Mouse (Mus musculus): Measurements from ENCODE around the gene Ier3.
A peak's percentile ranks its signal among the peaks of the same experiment; 100 is the strongest.
"Not testable (repeated sequence)": the region's sequence is repeated elsewhere in the genome, so short reads cannot be mapped to it uniquely, and the experiment has no call there.

The Ier3 gene

DNA sequence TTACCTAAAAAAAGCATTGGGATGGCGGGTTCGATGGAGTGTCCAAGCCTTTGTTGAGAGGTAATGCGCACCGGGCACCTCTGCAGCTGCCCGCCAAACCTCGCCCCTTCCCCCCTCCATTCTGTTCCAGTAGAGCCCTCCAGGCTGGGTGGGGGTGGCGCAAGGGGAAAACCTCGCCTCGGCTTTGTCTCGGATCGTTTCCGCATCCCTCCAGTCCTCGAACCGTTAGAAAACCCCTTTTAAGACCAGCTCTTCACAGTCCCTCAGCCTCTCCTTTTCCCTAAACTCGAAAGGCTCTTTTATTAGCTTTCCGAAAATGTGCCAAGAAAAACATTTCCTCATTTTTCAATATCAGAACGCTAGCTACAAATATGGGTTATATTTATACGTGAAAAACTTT lies 16.0 kb downstream of the Ier3 start:
- DNase-seq: peak; percentile 57 to 59

GRCm38 (mm10) chr17:35838122-35838544 lies 16.6 kb downstream of the Ier3 start, which contains the start of gene Tubb5:
TSS of gene Tubb5 (minus strand) at chr17:35838306.
- DNase-seq: peak; percentile 97 to 98

GRCm38 (mm10) chr17:35838570-35838969 lies 17.1 kb downstream of the Ier3 start:
- no peak for DNase-seq

DNA sequence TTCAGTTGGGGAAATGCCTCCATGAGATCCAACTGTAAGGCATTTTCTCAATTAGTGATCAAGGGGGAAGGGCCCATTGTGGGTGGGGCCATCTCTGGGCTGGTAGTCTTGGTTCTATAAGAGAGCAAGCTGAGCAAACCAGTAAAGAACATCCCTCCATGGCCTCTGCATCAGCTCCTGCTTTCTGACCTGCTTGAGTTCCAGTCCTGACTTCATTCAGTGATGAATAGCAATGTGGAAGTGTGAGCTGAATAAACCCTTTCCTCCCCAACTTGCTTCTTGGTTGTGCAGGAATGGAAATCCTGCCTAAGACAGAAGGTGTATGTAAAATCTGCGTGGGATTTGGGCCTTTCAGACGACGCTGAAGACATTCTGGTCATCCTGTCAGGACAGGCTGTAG lies 17.5 kb downstream of the Ier3 start:
- DNase-seq: not testable (repeated sequence)

- DNase-seq: peak in 1 of 2 experiments; percentile 36
These were observed 19.1 kb downstream of the Ier3 start for GRCm38 (mm10) chr17:35840561-35840960.

DNA sequence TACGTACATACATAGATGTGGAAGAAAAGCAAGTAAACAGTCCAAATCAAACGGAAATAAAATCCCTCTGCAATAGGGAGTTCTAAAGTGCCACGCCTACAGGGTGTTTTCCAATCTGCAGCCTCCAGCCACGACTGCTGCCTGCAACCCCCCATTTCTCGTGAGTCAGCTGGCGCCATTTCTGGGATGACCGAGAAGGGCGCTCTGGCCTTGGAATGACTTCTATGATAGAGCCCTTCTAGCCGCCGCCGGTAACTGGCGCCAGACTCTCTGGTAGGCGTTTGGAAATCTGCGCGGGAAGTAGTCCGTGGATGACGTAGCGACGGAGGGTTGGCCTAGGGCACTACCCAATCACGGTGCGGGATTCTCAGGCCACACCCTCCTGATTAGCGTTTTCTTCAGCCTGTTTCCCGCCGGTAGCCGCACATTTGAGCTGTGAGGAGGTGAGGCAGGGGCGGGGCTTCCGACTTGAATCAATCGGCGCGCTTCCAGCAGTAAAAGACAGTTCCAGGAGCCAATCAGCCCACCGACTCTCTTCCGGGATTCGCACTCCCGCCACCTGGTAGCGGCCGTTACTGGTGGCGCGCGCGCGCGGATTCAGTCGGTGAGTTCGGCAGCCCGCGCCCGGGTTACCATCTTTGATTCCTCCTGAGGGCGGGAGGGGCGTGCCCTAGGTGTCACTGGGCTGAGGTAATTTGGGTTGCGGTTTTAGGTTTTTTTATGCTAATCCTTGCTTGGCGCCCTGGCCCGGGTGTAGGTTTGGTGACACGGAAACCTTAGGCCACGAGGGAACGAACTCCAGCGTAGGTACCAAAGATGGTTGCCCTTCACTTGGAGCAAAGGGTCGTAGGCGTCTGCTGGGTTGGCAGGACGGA lies 19.8 kb downstream of the Ier3 start, which contains the start of gene Mdc1:
Mdc1 (plus strand) TSS at position 440 of the 875 bp plus-strand sequence.
- peak; percentile 99 to 100 for DNase-seq

DNA sequence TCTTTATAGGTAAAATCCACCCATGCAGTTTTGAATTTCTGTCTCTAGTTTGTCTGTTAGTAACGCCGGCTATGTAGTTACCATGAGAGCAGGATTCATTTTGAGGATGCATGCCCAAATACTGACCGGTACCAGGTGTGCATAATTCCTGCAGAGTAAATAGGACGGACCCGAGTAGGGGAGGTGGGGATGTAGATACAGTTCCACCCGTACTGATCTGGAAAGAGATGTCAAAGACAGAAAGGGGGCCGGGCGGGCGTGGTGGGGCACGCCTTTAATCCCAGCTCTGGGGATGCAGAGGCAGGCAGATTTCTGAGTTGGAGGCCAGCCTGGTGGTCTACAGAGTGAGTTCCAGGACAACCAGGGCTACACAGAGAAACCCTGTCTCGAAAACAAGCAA lies 20.5 kb downstream of the Ier3 start:
- DNase-seq: no peak

DNA sequence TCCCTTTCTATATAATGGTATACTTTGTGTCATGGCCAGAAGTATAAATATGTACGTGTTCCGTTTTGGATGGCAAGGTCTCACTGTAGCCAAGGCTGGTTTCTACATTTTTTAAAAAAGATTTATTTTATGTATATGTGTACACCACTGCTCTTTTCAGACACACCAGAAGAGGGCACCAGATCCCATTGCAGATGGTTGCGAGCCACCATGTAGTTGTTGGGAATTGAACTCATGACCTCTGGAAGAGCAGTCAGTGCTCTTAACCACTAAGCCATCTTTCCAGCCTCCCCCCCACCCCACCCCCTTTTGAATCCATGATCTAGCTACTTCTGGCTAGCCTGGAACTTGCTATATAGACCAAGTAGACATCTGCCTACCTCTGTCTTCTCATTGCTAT lies 22.0 kb downstream of the Ier3 start:
- no peak for DNase-seq

GRCm38 (mm10) chr17:35848112-35848511 lies 26.6 kb downstream of the Ier3 start:
- no peak for DNase-seq

GRCm38 (mm10) chr17:35850974-35851373 lies 29.5 kb downstream of the Ier3 start:
- DNase-seq: no peak

GRCm38 (mm10) chr17:35859371-35859770 lies 37.9 kb downstream of the Ier3 start:
- no peak for DNase-seq

- no peak for DNase-seq
These were observed 38.4 kb downstream of the Ier3 start for GRCm38 (mm10) chr17:35859835-35860234.

DNA sequence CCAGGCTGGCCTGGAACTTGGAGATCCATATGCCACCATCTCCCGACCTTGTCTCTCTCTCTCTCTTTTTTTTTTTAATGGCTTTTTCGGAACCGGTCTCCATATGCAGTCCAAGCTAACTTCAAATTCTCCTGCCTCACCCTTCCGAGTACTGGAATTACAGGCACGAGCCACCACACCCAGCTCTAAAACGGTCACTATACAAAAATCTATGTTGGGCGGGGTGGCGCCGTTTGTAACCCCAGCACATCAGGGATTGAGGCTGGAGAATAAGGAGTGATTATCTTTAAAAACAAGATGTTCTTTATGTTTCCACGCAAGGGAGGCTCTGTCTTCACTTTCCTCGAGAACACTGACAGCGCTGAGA lies 39.3 kb downstream of the Ier3 start:
- DNase-seq: no peak

DNA sequence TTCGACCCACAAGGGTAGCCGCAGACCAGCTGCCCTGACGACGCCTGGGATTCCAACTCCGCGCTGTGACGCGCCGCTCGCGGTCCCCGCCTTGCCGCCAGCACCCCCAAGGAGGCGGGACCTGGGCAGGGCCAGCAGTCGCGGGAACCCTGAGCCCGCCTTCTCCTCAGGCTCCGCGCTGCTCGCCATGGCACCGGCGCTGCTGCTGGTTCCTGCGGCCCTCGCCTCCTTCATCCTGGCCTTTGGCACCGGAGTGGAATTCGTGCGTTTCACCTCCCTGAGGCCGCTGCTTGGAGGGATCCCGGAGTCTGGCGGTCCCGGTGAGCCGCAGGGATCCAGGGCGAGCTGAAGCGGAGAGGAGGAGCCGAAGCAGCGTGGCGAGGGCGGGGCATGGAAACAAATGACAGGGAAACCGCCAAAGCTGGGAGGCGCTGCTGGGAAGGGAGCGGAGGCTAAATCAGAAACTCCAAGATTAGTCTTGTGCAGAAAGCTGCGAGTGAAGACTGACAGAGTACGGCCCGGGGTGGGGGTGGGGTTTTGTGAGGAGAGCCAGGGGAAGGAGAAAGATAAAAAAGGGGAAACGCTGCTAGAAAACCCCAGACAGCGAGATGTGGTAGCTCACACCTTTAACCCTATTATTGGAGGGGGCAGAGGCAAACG lies 39.8 kb downstream of the Ier3 start, which contains the start of gene Nrm:
Nrm (plus strand) TSS at position 121 of the 660 bp plus-strand sequence.
- peak; percentile 91 to 94 for DNase-seq

DNA sequence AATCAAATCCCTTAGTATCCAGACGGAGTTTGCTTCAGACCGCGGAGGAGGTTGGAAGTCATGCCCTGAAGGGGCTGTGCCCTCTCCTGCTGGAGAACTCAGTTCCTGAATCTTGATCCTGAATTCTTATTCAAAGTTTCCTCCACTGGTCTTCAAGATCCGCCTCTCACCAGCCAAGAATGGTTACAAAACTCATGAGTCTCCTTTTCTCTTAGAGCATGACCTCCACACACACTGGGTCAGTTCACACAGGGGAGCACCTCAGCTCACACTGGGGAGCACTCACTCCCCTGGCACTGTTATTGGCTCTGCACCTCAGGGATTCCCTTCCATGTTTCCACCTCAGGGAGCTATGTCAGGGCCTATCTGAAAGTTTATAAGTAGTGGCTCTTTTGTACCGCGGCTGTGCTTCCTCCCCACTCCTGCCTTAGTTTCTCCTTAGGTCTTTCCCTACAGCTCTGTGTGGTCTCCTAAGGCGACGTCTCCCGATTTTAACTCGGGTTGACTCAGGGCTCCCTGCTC lies 43.4 kb downstream of the Ier3 start:
- DNase-seq: no peak

- peak; percentile 42 to 44 for DNase-seq
These were observed 44.2 kb downstream of the Ier3 start, which contains the start of gene Ppp1r18 for GRCm38 (mm10) chr17:35865481-35866280. TSS of gene Ppp1r18 (plus strand) at chr17:35865593.

- DNase-seq: peak in 1 of 2 experiments; percentile 54
These were observed 44.9 kb downstream of the Ier3 start for GRCm38 (mm10) chr17:35866281-35866831.

GRCm38 (mm10) chr17:35866911-35867890 lies 45.7 kb downstream of the Ier3 start:
- peak; percentile 40 to 47 for DNase-seq

- no peak for DNase-seq
These were observed 46.8 kb downstream of the Ier3 start for GRCm38 (mm10) chr17:35868165-35868820.

DNA sequence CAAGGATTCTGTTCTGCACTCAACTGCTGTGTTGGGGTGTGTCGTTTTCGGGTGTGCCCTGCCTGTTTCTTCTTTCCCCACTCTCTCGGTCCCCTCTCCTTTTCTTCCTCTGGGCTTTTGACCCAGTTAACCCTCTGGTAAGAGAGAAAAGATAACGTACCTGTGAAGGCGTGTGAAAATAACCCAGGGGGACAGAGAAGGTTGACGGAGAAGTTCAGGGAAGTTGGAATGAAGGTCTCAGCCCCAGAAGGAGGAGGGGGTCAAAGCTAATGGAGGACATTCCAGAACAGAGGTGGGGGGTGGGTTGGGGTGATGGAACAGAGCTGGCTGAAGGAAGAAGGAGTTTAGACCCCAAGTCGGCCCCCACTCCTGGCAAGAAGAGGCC lies 47.5 kb downstream of the Ier3 start:
- DNase-seq: no peak
